Mouse (Mus musculus) C2C12 (cell line): Measurements from ENCODE around the gene Cd300ld3.

Experiments
- MAX ChIP-seq: IDR thresholded peaks from one replicate; pipeline ENCODE4 v1.6.1; 2011; ENCODE audit warnings: mild to moderate bottlenecking, control low read depth
- USF1 ChIP-seq: IDR thresholded peaks from one replicate; pipeline ENCODE4 v1.6.1; 2011; ENCODE audit warnings: low read depth, mild to moderate bottlenecking, control low read depth, moderate library complexity

DNA sequence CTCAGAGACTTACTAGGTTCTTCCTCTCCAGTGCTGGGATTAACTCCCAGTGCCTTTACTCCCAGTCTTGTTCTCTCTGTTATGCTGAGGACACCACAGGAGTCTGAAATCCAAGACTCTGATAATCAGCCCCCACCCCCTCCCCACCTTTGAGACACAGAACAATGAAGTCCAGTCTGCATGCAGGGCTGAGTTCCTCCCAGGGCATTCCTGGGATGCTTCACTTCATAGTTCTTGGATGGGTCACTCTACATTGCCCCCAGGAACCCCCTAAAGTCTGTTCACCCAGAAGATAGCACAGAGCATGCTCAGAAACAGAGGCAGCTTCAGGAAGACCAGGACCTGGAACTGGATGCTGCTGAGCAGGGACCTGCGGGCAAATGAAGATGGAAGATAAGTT, 4.8 kb upstream of the Cd300ld3 start:
- TF ChIP-seq MAX (no peak), USF1 (no peak)
